Mouse (Mus musculus) liver, embryonic 14.5 days (tissue): ENCODE results near the gene Vmn1r201.

Experiments used
- CTCF ChIP-seq: IDR thresholded peaks from 2 replicates; pipeline ENCODE4 v1.5.1; 2016; ENCODE audit warnings: antibody characterized with exemption, low read depth, control low read depth
- EP300 ChIP-seq: IDR thresholded peaks from 2 replicates; pipeline ENCODE4 v1.6.1; 2016; ENCODE audit warnings: antibody characterized with exemption, low read depth

DNA sequence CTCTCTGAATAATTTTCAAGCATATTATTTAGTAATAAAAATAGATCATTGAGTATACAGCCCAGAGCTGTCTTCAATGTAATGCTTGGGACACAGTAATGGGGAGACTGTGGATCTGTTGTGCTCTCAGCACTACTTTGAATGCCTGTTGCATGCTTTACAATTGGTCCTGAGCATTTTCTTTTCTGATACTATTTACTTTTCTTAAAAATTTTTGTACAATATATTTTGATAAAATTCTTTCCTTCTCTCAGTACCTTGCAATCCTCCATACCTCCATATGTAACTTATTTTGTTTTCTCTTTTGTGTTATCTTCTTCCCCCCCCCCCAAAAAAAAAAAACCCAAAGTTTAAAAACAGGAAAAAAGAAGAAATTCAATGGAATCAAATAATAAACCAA lies 33.6 kb downstream of the Vmn1r201 start, which contains the start of gene Vmn1r202:
- no peak for TF ChIP-seq EP300
- TF ChIP-seq CTCF: no peak
